Mouse (Mus musculus) forebrain, embryonic 12.5 days (tissue): ENCODE data around the gene Taf6l. TPM values are rescaled to one million over a fixed set of nuclear protein-coding genes. Genes with fewer than 3 reads are reported as not detected.

ENCODE experiments used
- ATAC-seq: fragments of 200-750 bp; cut with Nextera tagmentation; 2 replicates; pipeline ENCODE4 v1.8.0; 2017; ENCODE audit warnings: moderate TSS enrichment; ENCODE audit not compliant: low FRiP score
- H3K27ac ChIP-seq: fragments of 300-500 bp; sonication (generic); 2 replicates; pipeline ENCODE4 v1.5.1; 2016; ENCODE audit warnings: mild to moderate bottlenecking
- H3K27me3 ChIP-seq: fragments of 300-500 bp; sonication (generic); 2 replicates; pipeline ENCODE4 v1.6.1; 2016; ENCODE audit warnings: mild to moderate bottlenecking
- H3K36me3 ChIP-seq: fragments of 300-500 bp; sonication (generic); replicated peaks from 2 replicates; pipeline ENCODE4 v1.6.1; 2016; ENCODE audit warnings: mild to moderate bottlenecking
- H3K4me1 ChIP-seq: fragments of 300-500 bp; sonication (generic); 2 replicates; pipeline ENCODE4 v1.6.1; 2016
- H3K4me2 ChIP-seq: fragments of 300-500 bp; sonication (generic); 2 replicates; pipeline ENCODE4 v1.6.1; 2016; ENCODE audit warnings: mild to moderate bottlenecking, moderate library complexity
- H3K4me3 ChIP-seq: fragments of 300-500 bp; sonication (generic); replicated peaks from 2 replicates; pipeline ENCODE4 v1.5.1; 2016; ENCODE audit warnings: mild to moderate bottlenecking
- H3K9ac ChIP-seq: fragments of 300-500 bp; sonication (generic); 2 replicates; pipeline ENCODE4 v1.6.1; 2016; ENCODE audit warnings: mild to moderate bottlenecking
- H3K9me3 ChIP-seq: fragments of 300-500 bp; sonication (generic); 2 replicates; pipeline ENCODE4 v1.6.1; 2016
- WGBS: fragments of 180-500 bp; shearing (Covaris S2); methylation state at CpG from one replicate; pipeline ENCODE4 v1.1.7; 2016; 5-methylcytosine and 5-hydroxymethylcytosine counted together
- polyA plus RNA-seq: library from polyadenylated mRNA; unstranded; fragments of >200 nt; fragmentation: Nextera tagmentation; extraction: Ambion mirVana; gene quantifications from 2 replicates; pipeline ENCODE4 v1.2.1, GENCODE M21; 2016

Taf6l gene
- polyA plus RNA-seq, 1 experiment from 2014 or later = 35.9 TPM

GRCm38 (mm10) chr19:8817001-8817400 lies 30.8 kb upstream of the Taf6l start:
- H3K27me3 ChIP-seq = no peaks in the 10 kb centered on the region
- peaks cover 40% of the 10 kb centered on the region for H3K4me1 ChIP-seq
- peaks cover 42% of the 10 kb centered on the region for H3K36me3 ChIP-seq
- no peak overlapping the region for H3K27ac ChIP-seq
- no peaks in the 10 kb centered on the region for H3K9me3 ChIP-seq
- WGBS = 46% methylated on average over 3 of the region's 3 CpGs
- H3K9ac ChIP-seq = peak overlapping the region; percentile 30
- H3K4me3 ChIP-seq = 0 out of 2 replicates have a peak overlapping the region, but pooled peaks have one; percentile 12
- ATAC-seq = no peak
- peak overlapping the region; percentile 35 for H3K4me2 ChIP-seq

GRCm38 (mm10) chr19:8815812-8816211 lies 29.6 kb upstream of the Taf6l start:
- Histone ChIP-seq H3K4me1 (peaks cover 33% of the 10 kb centered on the region), H3K9ac (0 out of 2 replicates have a peak overlapping the region, but pooled peaks have one; percentile 38), H3K27ac (no peak overlapping the region), H3K9me3 (no peaks in the 10 kb centered on the region), H3K36me3 (peaks cover 51% of the 10 kb centered on the region), H3K4me3 (no peak overlapping the region), H3K4me2 (no peak overlapping the region), H3K27me3 (no peaks in the 10 kb centered on the region)
- no peak for ATAC-seq
- WGBS = 80% methylated on average over 11 of the region's 11 CpGs

GRCm38 (mm10) chr19:8806810-8807209 lies 20.6 kb upstream of the Taf6l start:
- Histone ChIP-seq H3K4me1 (peaks cover 15% of the 10 kb centered on the region), H3K36me3 (peaks cover 69% of the 10 kb centered on the region), H3K9ac (no peak overlapping the region), H3K27ac (no peak overlapping the region), H3K4me3 (no peak overlapping the region), H3K9me3 (no peaks in the 10 kb centered on the region), H3K4me2 (no peak overlapping the region), H3K27me3 (no peaks in the 10 kb centered on the region)
- ATAC-seq = no peak
- WGBS = 97% methylated on average over 5 of the region's 5 CpGs

- no peak for ATAC-seq
- Histone ChIP-seq H3K4me3 (no peak overlapping the region), H3K27ac (no peak overlapping the region), H3K4me1 (peaks cover 19% of the 10 kb centered on the region), H3K9me3 (no peaks in the 10 kb centered on the region), H3K36me3 (peaks cover 48% of the 10 kb centered on the region), H3K27me3 (no peaks in the 10 kb centered on the region), H3K4me2 (no peak overlapping the region), H3K9ac (0 out of 2 replicates have a peak overlapping the region, but pooled peaks have one; percentile 7)
- 91% methylated on average over 11 of the region's 11 CpGs for WGBS
Observed at GRCm38 (mm10) chr19:8803879-8804660, 17.9 kb upstream of the Taf6l start.

GRCm38 (mm10) chr19:8803204-8803780 lies 17.1 kb upstream of the Taf6l start:
- Histone ChIP-seq H3K36me3 (peaks cover 43% of the 10 kb centered on the region), H3K27me3 (no peaks in the 10 kb centered on the region), H3K27ac (no peak overlapping the region), H3K9me3 (no peaks in the 10 kb centered on the region), H3K4me1 (peaks cover 19% of the 10 kb centered on the region), H3K4me2 (peak overlapping the region; percentile 65), H3K9ac (0 out of 2 replicates have a peak overlapping the region, but pooled peaks have one; percentile 7), H3K4me3 (no peak overlapping the region)
- ATAC-seq = no peak
- 92% methylated on average over 9 of the region's 9 CpGs for WGBS

GRCm38 (mm10) chr19:8802130-8802821 lies 16.1 kb upstream of the Taf6l start, which contains the start of gene Zbtb3:
Gene Zbtb3, plus strand, starts transcription at chr19:8802555.
- H3K27ac ChIP-seq = peak within 1 kb of the TSS; percentile 90
- peak within 1 kb of the TSS; percentile 58 for H3K9ac ChIP-seq
- ATAC-seq = peak; percentile 98
- H3K4me3 ChIP-seq = peak within 1 kb of the TSS; percentile 61
- no peaks in the 10 kb centered on the region for H3K27me3 ChIP-seq
- peaks cover 33% of the 10 kb centered on the region for H3K36me3 ChIP-seq
- H3K4me2 ChIP-seq = peak within 1 kb of the TSS; percentile 65
- WGBS = under 1% methylated on average over 30 of the region's 30 CpGs
- peaks cover 25% of the 10 kb centered on the region for H3K4me1 ChIP-seq
- H3K9me3 ChIP-seq = no peaks in the 10 kb centered on the region

GRCm38 (mm10) chr19:8798947-8799315 lies 12.7 kb upstream of the Taf6l start:
- Histone ChIP-seq H3K4me3 (no peak overlapping the region), H3K36me3 (peaks cover 21% of the 10 kb centered on the region), H3K27ac (no peak overlapping the region)

GRCm38 (mm10) chr19:8798264-8798946 lies 12.2 kb upstream of the Taf6l start, which contains the start of gene Polr2g:
Gene Polr2g, minus strand, starts transcription at chr19:8798577.
- Histone ChIP-seq H3K9ac (peak within 1 kb of the TSS; percentile 84), H3K9me3 (no peaks in the 10 kb centered on the region), H3K27ac (peak within 1 kb of the TSS; percentile 69; the same call in 1 of the 2 replicates), H3K36me3 (peaks cover 24% of the 10 kb centered on the region), H3K4me3 (peak within 1 kb of the TSS; percentile 79), H3K27me3 (no peaks in the 10 kb centered on the region), H3K4me1 (peaks cover 23% of the 10 kb centered on the region), H3K4me2 (peak within 1 kb of the TSS; percentile 82)
- peak; percentile 76 for ATAC-seq
- 1% methylated on average over 25 of the region's 25 CpGs for WGBS

More at GRCm38 (mm10) chr19:8798947-8799315, 12.7 kb upstream of the Taf6l start:
- H3K4me1 ChIP-seq = peaks cover 28% of the 10 kb centered on the region
- no peak overlapping the region for H3K9ac ChIP-seq
- no peaks in the 10 kb centered on the region for H3K27me3 ChIP-seq
- peak overlapping the region; percentile 82 for H3K4me2 ChIP-seq
- ATAC-seq = no peak
- H3K9me3 ChIP-seq = no peaks in the 10 kb centered on the region

GRCm38 (mm10) chr19:8790171-8790570 lies 4.0 kb upstream of the Taf6l start:
- no peaks in the 10 kb centered on the region for H3K9me3 ChIP-seq
- H3K4me2 ChIP-seq = no peak overlapping the region
- ATAC-seq = no peak
- no peaks in the 10 kb centered on the region for H3K27me3 ChIP-seq
- WGBS = 85% methylated on average over 7 of the region's 7 CpGs
- no peak overlapping the region for H3K27ac ChIP-seq
- peaks cover 17% of the 10 kb centered on the region for H3K4me1 ChIP-seq
- H3K36me3 ChIP-seq = peaks cover 37% of the 10 kb centered on the region
- no peak overlapping the region for H3K4me3 ChIP-seq
- no peak overlapping the region for H3K9ac ChIP-seq

- Histone ChIP-seq H3K4me3 (no peak overlapping the region), H3K27ac (0 out of 2 replicates have a peak overlapping the region, but pooled peaks have one; percentile 6), H3K9me3 (no peaks in the 10 kb centered on the region), H3K4me2 (no peak overlapping the region), H3K4me1 (peaks cover 22% of the 10 kb centered on the region), H3K36me3 (peaks cover 29% of the 10 kb centered on the region), H3K27me3 (no peaks in the 10 kb centered on the region), H3K9ac (no peak overlapping the region)
- 41% methylated on average over 1 of the region's 1 CpGs for WGBS
- ATAC-seq = no peak
Observed at GRCm38 (mm10) chr19:8789171-8789570, 3.0 kb upstream of the Taf6l start.

GRCm38 (mm10) chr19:8788521-8788920 lies 2.3 kb upstream of the Taf6l start:
- no peaks in the 10 kb centered on the region for H3K27me3 ChIP-seq
- H3K9me3 ChIP-seq = no peaks in the 10 kb centered on the region
- peaks cover 22% of the 10 kb centered on the region for H3K4me1 ChIP-seq
- H3K4me3 ChIP-seq = no peak overlapping the region
- H3K4me2 ChIP-seq = no peak overlapping the region
- H3K36me3 ChIP-seq = peaks cover 29% of the 10 kb centered on the region
- no peak overlapping the region for H3K9ac ChIP-seq
- 21% methylated on average over 3 of the region's 3 CpGs for WGBS
- ATAC-seq = no peak
- no peak overlapping the region for H3K27ac ChIP-seq
